Mouse (Mus musculus) testis, adult 2 months (tissue): ENCODE data around the gene Gxylt2.

Source experiments
- CTCF ChIP-seq: fragments of 200-500 bp; IDR thresholded peaks from 2 replicates; pipeline ENCODE4 v1.5.1; 2012; ENCODE audit warnings: low read depth, mild to moderate bottlenecking, inconsistent platforms, low read length, moderate library complexity; ENCODE audit not compliant: control insufficient read depth, insufficient read depth, insufficient replicate concordance
- POLR2A ChIP-seq: fragments of 200-500 bp; IDR thresholded peaks from 2 replicates; pipeline ENCODE4 v1.6.1; 2012; ENCODE audit warnings: low read depth, mild to moderate bottlenecking, inconsistent platforms, low read length, moderate library complexity; ENCODE audit not compliant: control insufficient read depth

- TF ChIP-seq CTCF (no peak), POLR2A (no peak)
Observed at GRCm38 (mm10) chr6:100704574-100705365, at the start of gene Gxylt2.
